Mouse (Mus musculus) forebrain, embryonic 15.5 days (tissue): Measurements from ENCODE around the gene Ccdc92. TPM values are rescaled to one million over a fixed set of nuclear protein-coding genes. Genes with fewer than 3 reads are reported as not detected.

Experiments
- ATAC-seq: fragments of 200-750 bp; cut with Nextera tagmentation; replicated peaks from 2 replicates; pipeline ENCODE4 v1.8.0; 2017; ENCODE audit warnings: mild to moderate bottlenecking, moderate TSS enrichment, moderate library complexity
- H3K27ac ChIP-seq: fragments of 300-500 bp; sonication (generic); replicated peaks from 2 replicates; pipeline ENCODE4 v1.5.1; 2015; ENCODE audit warnings: mild to moderate bottlenecking, inconsistent platforms
- H3K27me3 ChIP-seq: fragments of 300-500 bp; sonication (generic); 2 replicates; pipeline ENCODE4 v1.6.1; 2015; ENCODE audit warnings: inconsistent platforms
- H3K36me3 ChIP-seq: fragments of 300-500 bp; sonication (generic); 2 replicates; pipeline ENCODE4 v1.6.1; 2015; ENCODE audit warnings: mild to moderate bottlenecking, inconsistent platforms
- H3K4me1 ChIP-seq: fragments of 300-500 bp; sonication (generic); 2 replicates; pipeline ENCODE4 v1.6.1; 2015; ENCODE audit warnings: inconsistent platforms
- H3K4me2 ChIP-seq: fragments of 300-500 bp; sonication (generic); replicated peaks from 2 replicates; pipeline ENCODE4 v1.6.1; 2015; ENCODE audit warnings: mild to moderate bottlenecking, inconsistent platforms
- H3K4me3 ChIP-seq: fragments of 300-500 bp; sonication (generic); 2 replicates; pipeline ENCODE4 v1.5.1; 2015; ENCODE audit warnings: mild to moderate bottlenecking, inconsistent platforms
- H3K9ac ChIP-seq: fragments of 300-500 bp; sonication (generic); replicated peaks from 2 replicates; pipeline ENCODE4 v1.6.1; 2015; ENCODE audit warnings: mild to moderate bottlenecking, inconsistent platforms
- H3K9me3 ChIP-seq: fragments of 300-500 bp; sonication (generic); 2 replicates; pipeline ENCODE4 v1.6.1; 2016; ENCODE audit warnings: inconsistent platforms
- WGBS: fragments of 180-500 bp; shearing (Covaris S2); methylation state at CpG from one replicate; pipeline ENCODE4 v1.1.7; 2015; ENCODE audit warnings: mixed read lengths; 5-methylcytosine and 5-hydroxymethylcytosine counted together
- polyA plus RNA-seq: library from polyadenylated mRNA; unstranded; fragments of >200 nt; fragmentation: Nextera tagmentation; extraction: Ambion mirVana; gene quantifications from 2 replicates; pipeline ENCODE4 v1.2.1, GENCODE M21; 2015

The Ccdc92 gene
- polyA plus RNA-seq, 1 experiment from 2014 or later, result 33.3 TPM

- no peak overlapping the region for H3K9ac ChIP-seq
- H3K27ac ChIP-seq, result no peak overlapping the region
- H3K4me2 ChIP-seq, result no peak overlapping the region
- H3K36me3 ChIP-seq, result peaks cover 10% of the 10 kb centered on the region
- H3K4me3 ChIP-seq, result no peak overlapping the region
- H3K9me3 ChIP-seq, result no peaks in the 10 kb centered on the region
- H3K4me1 ChIP-seq, result peaks cover 13% of the 10 kb centered on the region
- ATAC-seq, result no peak
- WGBS, result 92% methylated on average over 6 of the region's 6 CpGs
- H3K27me3 ChIP-seq, result no peaks in the 10 kb centered on the region
Observed at GRCm38 (mm10) chr5:124879801-124880200, 17.6 kb upstream of the Ccdc92 start.

- WGBS, result 90% methylated on average over 4 of the region's 4 CpGs
- ATAC-seq, result no peak
- no peak overlapping the region for H3K9ac ChIP-seq
- peaks cover 7% of the 10 kb centered on the region; the same call in 1 of the 2 replicates for H3K36me3 ChIP-seq
- no peak overlapping the region for H3K4me3 ChIP-seq
- peaks cover 12% of the 10 kb centered on the region for H3K4me1 ChIP-seq
- H3K27me3 ChIP-seq, result no peaks in the 10 kb centered on the region
- H3K4me2 ChIP-seq, result no peak overlapping the region
- H3K9me3 ChIP-seq, result no peaks in the 10 kb centered on the region
- no peak overlapping the region for H3K27ac ChIP-seq
Observed at GRCm38 (mm10) chr5:124879251-124879650, 17.0 kb upstream of the Ccdc92 start.

- Histone ChIP-seq H3K27ac (no peak overlapping the region), H3K4me3 (no peak overlapping the region), H3K9me3 (no peaks in the 10 kb centered on the region), H3K36me3 (peaks cover 7% of the 10 kb centered on the region; the same call in 1 of the 2 replicates), H3K9ac (no peak overlapping the region), H3K4me1 (peaks cover 26% of the 10 kb centered on the region), H3K4me2 (no peak overlapping the region), H3K27me3 (no peaks in the 10 kb centered on the region)
- ATAC-seq, result no peak
- WGBS, result 88% methylated on average over 6 of the region's 6 CpGs
Observed at GRCm38 (mm10) chr5:124873890-124874601, 11.8 kb upstream of the Ccdc92 start.

- no peak for ATAC-seq
- peaks cover 30% of the 10 kb centered on the region for H3K4me1 ChIP-seq
- no peak overlapping the region for H3K27ac ChIP-seq
- no peak overlapping the region for H3K4me2 ChIP-seq
- 87% methylated on average over 3 of the region's 3 CpGs for WGBS
- H3K9me3 ChIP-seq, result no peaks in the 10 kb centered on the region
- H3K4me3 ChIP-seq, result no peak overlapping the region
- H3K9ac ChIP-seq, result no peak overlapping the region
- H3K27me3 ChIP-seq, result no peaks in the 10 kb centered on the region
- peaks cover 7% of the 10 kb centered on the region; the same call in 1 of the 2 replicates for H3K36me3 ChIP-seq
Observed at GRCm38 (mm10) chr5:124873096-124873495, 10.9 kb upstream of the Ccdc92 start.

GRCm38 (mm10) chr5:124872033-124872432 is 9.8 kb upstream of the Ccdc92 start:
- Histone ChIP-seq H3K27me3 (no peaks in the 10 kb centered on the region), H3K27ac (no peak overlapping the region), H3K4me2 (no peak overlapping the region), H3K4me3 (no peak overlapping the region), H3K9ac (no peak overlapping the region), H3K4me1 (peaks cover 35% of the 10 kb centered on the region), H3K36me3 (peaks cover 10% of the 10 kb centered on the region; the same call in 1 of the 2 replicates), H3K9me3 (no peaks in the 10 kb centered on the region)
- 51% methylated on average over 2 of the region's 2 CpGs for WGBS
- ATAC-seq, result no peak

GRCm38 (mm10) chr5:124868981-124869380 is 6.8 kb upstream of the Ccdc92 start:
- no peaks in the 10 kb centered on the region for H3K27me3 ChIP-seq
- no peak for ATAC-seq
- no peak overlapping the region for H3K4me2 ChIP-seq
- H3K36me3 ChIP-seq, result peaks cover 10% of the 10 kb centered on the region; the same call in 1 of the 2 replicates
- H3K4me3 ChIP-seq, result no peak overlapping the region
- H3K27ac ChIP-seq, result no peak overlapping the region
- WGBS, result 39% methylated on average over 4 of the region's 4 CpGs
- H3K9ac ChIP-seq, result no peak overlapping the region
- H3K4me1 ChIP-seq, result peaks cover 57% of the 10 kb centered on the region
- H3K9me3 ChIP-seq, result no peaks in the 10 kb centered on the region

- peak overlapping the region; percentile 95 for H3K27ac ChIP-seq
- peaks cover 10% of the 10 kb centered on the region; the same call in 1 of the 2 replicates for H3K36me3 ChIP-seq
- WGBS, result under 1% methylated on average over 87 of the region's 88 CpGs
- H3K27me3 ChIP-seq, result no peaks in the 10 kb centered on the region
- H3K9me3 ChIP-seq, result no peaks in the 10 kb centered on the region
- H3K4me2 ChIP-seq, result peak overlapping the region; percentile 81
- peak overlapping the region; percentile 92 for H3K9ac ChIP-seq
- H3K4me3 ChIP-seq, result peak overlapping the region; percentile 98
- ATAC-seq, result peak; percentile 26
- H3K4me1 ChIP-seq, result peaks cover 48% of the 10 kb centered on the region
Observed at GRCm38 (mm10) chr5:124862871-124863741, 882 bp upstream of the Ccdc92 start.

GRCm38 (mm10) chr5:124861463-124861862 is 761 bp downstream of the Ccdc92 start:
- peak overlapping the region; percentile 96 for H3K27ac ChIP-seq
- H3K4me1 ChIP-seq, result peaks cover 38% of the 10 kb centered on the region
- H3K4me2 ChIP-seq, result peak overlapping the region; percentile 94
- no peaks in the 10 kb centered on the region for H3K9me3 ChIP-seq
- H3K9ac ChIP-seq, result peak overlapping the region; percentile 84
- H3K36me3 ChIP-seq, result peaks cover 7% of the 10 kb centered on the region; the same call in 1 of the 2 replicates
- H3K27me3 ChIP-seq, result no peaks in the 10 kb centered on the region
- WGBS, result under 1% methylated on average over 18 of the region's 33 CpGs
- peak; percentile 3; the same call in 1 of the 2 replicates for ATAC-seq
- peak overlapping the region; percentile 98 for H3K4me3 ChIP-seq

- Histone ChIP-seq H3K4me1 (peaks cover 31% of the 10 kb centered on the region), H3K9ac (no peak overlapping the region)
Observed at GRCm38 (mm10) chr5:124860013-124860412, 2.2 kb downstream of the Ccdc92 start.

GRCm38 (mm10) chr5:124854202-124854601 is 8.0 kb downstream of the Ccdc92 start:
- Histone ChIP-seq H3K4me1 (no peaks in the 10 kb centered on the region), H3K27ac (no peak overlapping the region), H3K36me3 (no peaks in the 10 kb centered on the region)

More at GRCm38 (mm10) chr5:124860013-124860412, 2.2 kb downstream of the Ccdc92 start:
- WGBS, result 13% methylated on average over 5 of the region's 5 CpGs
- no peak overlapping the region for H3K27ac ChIP-seq
- no peak overlapping the region for H3K4me3 ChIP-seq
- H3K4me2 ChIP-seq, result peak overlapping the region; percentile 94
- no peaks in the 10 kb centered on the region for H3K9me3 ChIP-seq
- H3K27me3 ChIP-seq, result no peaks in the 10 kb centered on the region
- ATAC-seq, result no peak
- H3K36me3 ChIP-seq, result no peaks in the 10 kb centered on the region

GRCm38 (mm10) chr5:124853079-124853478 is 9.1 kb downstream of the Ccdc92 start:
- WGBS, result 83% methylated on average over 2 of the region's 2 CpGs
- Histone ChIP-seq H3K36me3 (no peaks in the 10 kb centered on the region), H3K27ac (no peak overlapping the region), H3K4me1 (no peaks in the 10 kb centered on the region), H3K4me2 (no peak overlapping the region), H3K4me3 (no peak overlapping the region), H3K9me3 (no peaks in the 10 kb centered on the region), H3K9ac (no peak overlapping the region), H3K27me3 (no peaks in the 10 kb centered on the region)
- ATAC-seq, result no peak

More at GRCm38 (mm10) chr5:124854202-124854601, 8.0 kb downstream of the Ccdc92 start:
- no peak for ATAC-seq
- Histone ChIP-seq H3K9me3 (no peaks in the 10 kb centered on the region), H3K4me3 (no peak overlapping the region), H3K4me2 (no peak overlapping the region), H3K27me3 (no peaks in the 10 kb centered on the region), H3K9ac (no peak overlapping the region)
- WGBS, result 93% methylated on average over 4 of the region's 4 CpGs

GRCm38 (mm10) chr5:124852294-124852693 is 9.9 kb downstream of the Ccdc92 start:
- Histone ChIP-seq H3K4me1 (no peaks in the 10 kb centered on the region), H3K9ac (no peak overlapping the region), H3K27ac (no peak overlapping the region), H3K36me3 (no peaks in the 10 kb centered on the region), H3K9me3 (no peaks in the 10 kb centered on the region), H3K27me3 (no peaks in the 10 kb centered on the region), H3K4me2 (no peak overlapping the region), H3K4me3 (no peak overlapping the region)
- WGBS, result 43% methylated on average over 2 of the region's 2 CpGs
- no peak for ATAC-seq
